Mouse (Mus musculus) kidney, embryonic 16.5 days (tissue): ENCODE results near the gene Sgms1. TPM values are rescaled to one million over a fixed set of nuclear protein-coding genes. Genes with fewer than 3 reads are reported as not detected.

Experiments used
- ATAC-seq: fragments of 200-750 bp; cut with Nextera tagmentation; 2 replicates; pipeline ENCODE4 v1.8.0; 2017; ENCODE audit warnings: moderate TSS enrichment; ENCODE audit not compliant: low FRiP score, low TSS enrichment
- H3K27ac ChIP-seq: fragments of 300-500 bp; sonication (generic); 2 replicates; pipeline ENCODE4 v1.5.1; 2014; ENCODE audit warnings: low read length
- H3K27me3 ChIP-seq: fragments of 300-500 bp; sonication (generic); 2 replicates; pipeline ENCODE4 v1.6.1; 2014; ENCODE audit warnings: low read length, control low read depth, mixed read lengths; ENCODE audit not compliant: insufficient read depth
- H3K36me3 ChIP-seq: fragments of 300-500 bp; sonication (generic); 2 replicates; pipeline ENCODE4 v1.6.1; 2014; ENCODE audit warnings: low read length, control low read depth, mixed read lengths; ENCODE audit not compliant: insufficient read depth
- H3K4me1 ChIP-seq: fragments of 300-500 bp; sonication (generic); 2 replicates; pipeline ENCODE4 v1.6.1; 2014; ENCODE audit warnings: low read length, control low read depth, mixed read lengths; ENCODE audit not compliant: insufficient read depth
- H3K4me2 ChIP-seq: fragments of 300-500 bp; sonication (generic); replicated peaks from 2 replicates; pipeline ENCODE4 v1.6.1; 2014; ENCODE audit warnings: low read depth, low read length
- H3K4me3 ChIP-seq: fragments of 300-500 bp; sonication (generic); 2 replicates; pipeline ENCODE4 v1.5.1; 2014; ENCODE audit warnings: mild to moderate bottlenecking, low read length
- H3K9ac ChIP-seq: fragments of 300-500 bp; sonication (generic); replicated peaks from 2 replicates; pipeline ENCODE4 v1.6.1; 2014; ENCODE audit warnings: low read length
- H3K9me3 ChIP-seq: fragments of 300-500 bp; sonication (generic); 2 replicates; pipeline ENCODE4 v1.6.1; 2016; ENCODE audit warnings: low read length, control low read depth
- WGBS: fragments of 180-500 bp; shearing (Covaris S2); extraction: QIAGEN DNeasy Blood & Tissue Kit; methylation state at CpG from one replicate; pipeline ENCODE4 v1.1.7; 2014; 5-methylcytosine and 5-hydroxymethylcytosine counted together
- polyA plus RNA-seq: library from polyadenylated mRNA; unstranded; fragments of >200 nt; fragmentation: Nextera tagmentation; extraction: Ambion mirVana; gene quantifications from 2 replicates; pipeline ENCODE4 v1.2.1, GENCODE M21; 2015

The Sgms1 gene
- polyA plus RNA-seq, 1 experiment from 2014 or later, result 65.5 TPM

GRCm38 (mm10) chr19:32332779-32333460 is 56.6 kb downstream of the Sgms1 start:
- no peak overlapping the region for H3K4me2 ChIP-seq
- peaks cover 16% of the 10 kb centered on the region for H3K4me1 ChIP-seq
- no peaks in the 10 kb centered on the region for H3K36me3 ChIP-seq
- H3K4me3 ChIP-seq, result no peak overlapping the region
- WGBS, result 95% methylated on average over 17 of the region's 17 CpGs
- no peak overlapping the region for H3K27ac ChIP-seq
- no peaks in the 10 kb centered on the region for H3K27me3 ChIP-seq
- H3K9me3 ChIP-seq, result no peaks in the 10 kb centered on the region
- H3K9ac ChIP-seq, result no peak overlapping the region
- ATAC-seq, result no peak

- Histone ChIP-seq H3K27me3 (no peaks in the 10 kb centered on the region), H3K4me2 (no peak overlapping the region), H3K36me3 (no peaks in the 10 kb centered on the region), H3K9ac (no peak overlapping the region), H3K9me3 (no peaks in the 10 kb centered on the region), H3K4me1 (peaks cover 32% of the 10 kb centered on the region), H3K4me3 (no peak overlapping the region), H3K27ac (no peak overlapping the region)
- no peak for ATAC-seq
- WGBS, result 68% methylated on average over 3 of the region's 3 CpGs
Observed at GRCm38 (mm10) chr19:32330231-32330630, 59.3 kb downstream of the Sgms1 start.

DNA sequence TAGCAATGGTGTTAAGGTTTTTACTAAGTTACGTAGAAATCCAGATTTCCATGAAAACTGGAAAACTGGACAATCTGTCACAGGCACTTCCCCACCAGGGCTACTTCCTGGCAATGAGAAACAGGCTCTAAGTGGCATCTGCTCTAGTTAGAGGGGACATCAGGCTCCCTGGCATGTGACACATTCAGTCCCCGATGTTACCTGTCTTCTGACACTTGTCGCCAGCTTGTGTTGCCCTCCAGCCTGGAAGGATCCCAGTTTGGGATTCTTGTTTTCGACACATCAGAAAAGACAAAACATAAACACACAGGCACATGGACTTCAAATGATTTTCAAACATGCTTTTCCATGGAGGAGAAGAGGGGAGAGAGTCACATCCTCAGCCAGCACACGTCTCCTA is 60.0 kb downstream of the Sgms1 start:
- H3K27ac ChIP-seq, result no peak overlapping the region
- no peak for ATAC-seq
- H3K4me2 ChIP-seq, result no peak overlapping the region
- WGBS, result 88% methylated on average over 5 of the region's 5 CpGs
- no peak overlapping the region for H3K4me3 ChIP-seq
- H3K9ac ChIP-seq, result no peak overlapping the region
- peaks cover 39% of the 10 kb centered on the region for H3K4me1 ChIP-seq
- H3K27me3 ChIP-seq, result no peaks in the 10 kb centered on the region
- no peaks in the 10 kb centered on the region for H3K9me3 ChIP-seq
- no peaks in the 10 kb centered on the region for H3K36me3 ChIP-seq

- peaks cover 47% of the 10 kb centered on the region for H3K4me1 ChIP-seq
- no peaks in the 10 kb centered on the region for H3K9me3 ChIP-seq
- H3K36me3 ChIP-seq, result no peaks in the 10 kb centered on the region
- H3K9ac ChIP-seq, result no peak overlapping the region
- H3K4me2 ChIP-seq, result no peak overlapping the region
- ATAC-seq, result no peak
- H3K27me3 ChIP-seq, result no peaks in the 10 kb centered on the region
- no peak overlapping the region for H3K27ac ChIP-seq
- H3K4me3 ChIP-seq, result no peak overlapping the region
- WGBS, result 51% methylated on average over 2 of the region's 2 CpGs
Observed at GRCm38 (mm10) chr19:32328089-32328828, 61.3 kb downstream of the Sgms1 start.

- peaks cover 64% of the 10 kb centered on the region for H3K4me1 ChIP-seq
Observed at GRCm38 (mm10) chr19:32326621-32327021, 62.9 kb downstream of the Sgms1 start.

GRCm38 (mm10) chr19:32326156-32326555 is 63.4 kb downstream of the Sgms1 start:
- H3K4me3 ChIP-seq, result no peak overlapping the region
- H3K4me1 ChIP-seq, result peaks cover 68% of the 10 kb centered on the region
- ATAC-seq, result no peak
- H3K9me3 ChIP-seq, result no peaks in the 10 kb centered on the region
- H3K4me2 ChIP-seq, result no peak overlapping the region
- H3K27ac ChIP-seq, result peak overlapping the region; percentile 8; the same call in 1 of the 2 replicates
- no peaks in the 10 kb centered on the region for H3K27me3 ChIP-seq
- no peak overlapping the region for H3K9ac ChIP-seq
- H3K36me3 ChIP-seq, result no peaks in the 10 kb centered on the region
- 59% methylated on average over 3 of the region's 3 CpGs for WGBS

More at GRCm38 (mm10) chr19:32326621-32327021, 62.9 kb downstream of the Sgms1 start:
- Histone ChIP-seq H3K4me2 (no peak overlapping the region), H3K9me3 (no peaks in the 10 kb centered on the region), H3K4me3 (no peak overlapping the region), H3K27me3 (no peaks in the 10 kb centered on the region), H3K36me3 (no peaks in the 10 kb centered on the region), H3K27ac (peak overlapping the region; percentile 40; the same call in 1 of the 2 replicates), H3K9ac (no peak overlapping the region)
- no peak for ATAC-seq
- WGBS, result 24% methylated on average over 4 of the region's 4 CpGs

DNA sequence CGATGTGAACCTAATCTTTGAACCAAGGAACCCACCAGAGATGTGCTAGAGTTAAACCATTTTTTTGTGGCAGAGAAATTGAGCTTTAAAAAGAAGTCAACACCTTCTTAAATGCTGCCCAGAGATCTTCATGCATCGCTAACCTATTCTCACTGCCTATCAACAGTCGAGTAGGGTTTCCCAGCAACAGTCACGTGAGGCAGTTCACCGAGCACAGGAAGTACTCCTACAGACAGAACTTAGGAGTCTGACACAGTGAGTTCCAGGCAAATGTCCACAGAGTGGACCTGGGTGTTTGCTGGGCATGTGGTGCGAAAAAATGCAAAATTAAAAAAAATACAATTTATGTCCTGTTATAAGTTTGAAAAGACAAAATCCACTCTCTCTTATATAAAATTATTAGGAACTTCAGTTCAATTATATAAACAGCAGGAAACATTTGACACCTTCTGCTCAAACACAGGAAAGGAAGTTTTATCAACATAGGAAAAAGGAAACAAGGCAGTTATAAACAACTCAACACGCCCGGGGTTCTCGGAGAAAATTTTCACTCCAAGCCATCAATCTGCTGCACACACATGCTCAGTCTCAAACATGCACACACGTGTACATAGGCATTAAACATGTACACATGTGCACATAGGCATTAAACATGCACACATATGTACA is 64.3 kb downstream of the Sgms1 start:
- Histone ChIP-seq H3K27ac (peak overlapping the region; percentile 79), H3K27me3 (no peaks in the 10 kb centered on the region), H3K4me2 (0 out of 2 replicates have a peak overlapping the region, but pooled peaks have one; percentile 5), H3K9ac (no peak overlapping the region), H3K4me1 (peaks cover 71% of the 10 kb centered on the region), H3K36me3 (no peaks in the 10 kb centered on the region), H3K9me3 (no peaks in the 10 kb centered on the region), H3K4me3 (no peak overlapping the region)
- WGBS, result 35% methylated on average over 10 of the region's 10 CpGs
- ATAC-seq, result peak; percentile 66

DNA sequence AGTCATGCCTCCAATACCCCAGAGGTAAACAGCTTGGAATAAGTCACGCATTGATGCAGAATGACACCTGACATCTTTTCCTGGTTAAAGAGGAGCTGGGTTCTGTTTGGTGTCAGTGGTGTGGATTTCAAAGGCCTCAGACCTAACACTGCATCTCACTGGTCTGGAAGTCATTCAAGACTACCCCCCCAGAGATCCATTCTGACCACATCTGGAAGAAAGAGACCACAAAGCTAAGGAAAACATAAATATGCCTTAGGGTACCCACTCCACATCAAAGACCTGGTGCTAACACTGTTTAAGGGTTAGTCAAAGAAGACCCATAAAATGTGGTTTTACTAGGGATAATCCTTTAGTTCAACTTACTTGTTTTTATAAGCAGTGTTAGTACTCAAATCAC is 65.0 kb downstream of the Sgms1 start:
- Histone ChIP-seq H3K4me3 (no peak overlapping the region), H3K27ac (peak overlapping the region; percentile 79), H3K9ac (no peak overlapping the region), H3K4me1 (peaks cover 78% of the 10 kb centered on the region), H3K27me3 (no peaks in the 10 kb centered on the region), H3K36me3 (no peaks in the 10 kb centered on the region), H3K4me2 (no peak overlapping the region), H3K9me3 (no peaks in the 10 kb centered on the region)
- no peak for ATAC-seq
- WGBS, result 84% methylated on average over 1 of the region's 1 CpGs

GRCm38 (mm10) chr19:32323070-32323469 is 66.4 kb downstream of the Sgms1 start:
- peak; percentile 62 for ATAC-seq
- Histone ChIP-seq H3K36me3 (no peaks in the 10 kb centered on the region), H3K4me3 (peak overlapping the region; percentile 27), H3K9me3 (no peaks in the 10 kb centered on the region), H3K4me1 (peaks cover 79% of the 10 kb centered on the region), H3K4me2 (peak overlapping the region; percentile 47), H3K27me3 (no peaks in the 10 kb centered on the region), H3K9ac (peak overlapping the region; percentile 46), H3K27ac (peak overlapping the region; percentile 94)
- 59% methylated on average over 11 of the region's 11 CpGs for WGBS
